In genomic region chr5:31968046-31968506, GRCm38 (mm10) we compare ENCODE assay signal across 9 mouse cellular contexts.
DNase-seq lines count a peak whose midpoint lies in the region; ATAC-seq and TF ChIP-seq lines count a peak whose summit lies in the region.
"Had no signal": no experiment of that assay in that cellular context is flagged by ENCODE, and none has a peak within 500 bp of the region (broad histone marks: within the 10 kb centered on the region; RNA-seq: fewer than 3 reads in every experiment).

No protein-coding gene starts in this region.

- H3K9ac ChIP-seq in heart, embryonic 11.5 days (ENCODE audit: low read depth, low read length) = no peak overlapping the region
- H3K9ac ChIP-seq in intestine, postnatal 0 days (ENCODE audit: low read depth, low read length) = no peak overlapping the region
- H3K9ac ChIP-seq: hindbrain, embryonic 13.5 days had no signal

- no peaks in the 10 kb centered on the region for H3K9me3 ChIP-seq in heart, embryonic 11.5 days (replicated peaks; ENCODE audit: control insufficient read depth, low read length)
- H3K9me3 ChIP-seq in intestine, postnatal 0 days (ENCODE audit: control insufficient read depth) = no peaks in the 10 kb centered on the region
- H3K9me3 ChIP-seq: hindbrain, embryonic 13.5 days had no signal

- H3K4me1 ChIP-seq in heart, embryonic 11.5 days (ENCODE audit: control insufficient read depth, insufficient read depth, low read length) = no peaks in the 10 kb centered on the region
- H3K4me1 ChIP-seq in intestine, postnatal 0 days (replicated peaks; ENCODE audit: control insufficient read depth, insufficient read depth, low read length) = peaks cover 10% of the 10 kb centered on the region; the same call in 1 of the 2 replicates
- H3K4me1 ChIP-seq: hindbrain, embryonic 13.5 days had no signal

- DNase-seq in heart, adult 11 months = peak; percentile 95
- DNase-seq in cerebellum, adult 8-10 months = peak; percentile 26
- DNase-seq in lung, postnatal 10 days = peak; percentile 15
- no peak for DNase-seq in left cerebral cortex, postnatal 14 days (ENCODE audit: low spot score in 2 of 2)
- DNase-seq in layer of hippocampus, adult 9-10 months (ENCODE audit: low spot score) = no peak
- DNase-seq in thymus, postnatal 10 days (ENCODE audit: low spot score in 2 of 2) = no peak

- H3K4me2 ChIP-seq in heart, embryonic 11.5 days = no peak overlapping the region
- H3K4me2 ChIP-seq in intestine, postnatal 0 days (replicated peaks; ENCODE audit: low read depth) = no peak overlapping the region
- H3K4me2 ChIP-seq: hindbrain, embryonic 13.5 days had no signal

- TF ChIP-seq CTCF in intestine, postnatal 0 days (IDR thresholded peaks at IDR 0.05; ENCODE audit: low read depth) = no peak

- no peak overlapping the region for H3K4me3 ChIP-seq in heart, embryonic 11.5 days (ENCODE audit: low read depth, low read length)
- H3K4me3 ChIP-seq in intestine, postnatal 0 days (ENCODE audit: low read depth, low read length) = no peak overlapping the region
- H3K4me3 ChIP-seq: hindbrain, embryonic 13.5 days had no signal

- intact Hi-C loops in left cerebral cortex, postnatal 14 days (cut with DNase I) = no loop called here

- no peak for ATAC-seq in heart, embryonic 11.5 days (replicated peaks; ENCODE audit: insufficient number of reproducible peaks, low FRiP score, low TSS enrichment)
- ATAC-seq in intestine, postnatal 0 days = peak; percentile 97

- H3K27ac ChIP-seq in heart, embryonic 11.5 days (ENCODE audit: low read depth, low read length) = no peak overlapping the region
- peak overlapping the region; percentile 82 for H3K27ac ChIP-seq in intestine, postnatal 0 days (ENCODE audit: low read depth, low read length)
- H3K27ac ChIP-seq: hindbrain, embryonic 13.5 days had no signal

- no peaks in the 10 kb centered on the region for H3K27me3 ChIP-seq in heart, embryonic 11.5 days (ENCODE audit: control insufficient read depth, insufficient read depth, low read length)
- no peaks in the 10 kb centered on the region for H3K27me3 ChIP-seq in intestine, postnatal 0 days (replicated peaks; ENCODE audit: control insufficient read depth, insufficient read depth, low read length)
- H3K27me3 ChIP-seq: hindbrain, embryonic 13.5 days had no signal

- H3K36me3 ChIP-seq in heart, embryonic 11.5 days (ENCODE audit: control insufficient read depth, insufficient read depth, low read length) = no peaks in the 10 kb centered on the region
- H3K36me3 ChIP-seq in intestine, postnatal 0 days (ENCODE audit: control insufficient read depth, insufficient read depth) = no peaks in the 10 kb centered on the region
- H3K36me3 ChIP-seq: hindbrain, embryonic 13.5 days had no signal

- WGBS in heart, embryonic 11.5 days (ENCODE audit: insufficient replicate concordance) = 62% methylated on average over 6 of the region's 6 CpGs
- WGBS in intestine, postnatal 0 days = 33% methylated on average over 6 of the region's 6 CpGs

Comparison
In these comparisons a context has a peak if more than half of its experiments do, and no peak if none do; other contexts are left out.
1. DNase-seq: peak in heart, adult 11 months (single experiment), cerebellum, adult 8-10 months (single experiment) and lung, postnatal 10 days (single experiment); none in left cerebral cortex, postnatal 14 days (0 of 2), layer of hippocampus, adult 9-10 months (single experiment) and thymus, postnatal 10 days (0 of 2).